Mouse (Mus musculus): ENCODE measurements around the gene Cmip.

Gene Cmip

DNA sequence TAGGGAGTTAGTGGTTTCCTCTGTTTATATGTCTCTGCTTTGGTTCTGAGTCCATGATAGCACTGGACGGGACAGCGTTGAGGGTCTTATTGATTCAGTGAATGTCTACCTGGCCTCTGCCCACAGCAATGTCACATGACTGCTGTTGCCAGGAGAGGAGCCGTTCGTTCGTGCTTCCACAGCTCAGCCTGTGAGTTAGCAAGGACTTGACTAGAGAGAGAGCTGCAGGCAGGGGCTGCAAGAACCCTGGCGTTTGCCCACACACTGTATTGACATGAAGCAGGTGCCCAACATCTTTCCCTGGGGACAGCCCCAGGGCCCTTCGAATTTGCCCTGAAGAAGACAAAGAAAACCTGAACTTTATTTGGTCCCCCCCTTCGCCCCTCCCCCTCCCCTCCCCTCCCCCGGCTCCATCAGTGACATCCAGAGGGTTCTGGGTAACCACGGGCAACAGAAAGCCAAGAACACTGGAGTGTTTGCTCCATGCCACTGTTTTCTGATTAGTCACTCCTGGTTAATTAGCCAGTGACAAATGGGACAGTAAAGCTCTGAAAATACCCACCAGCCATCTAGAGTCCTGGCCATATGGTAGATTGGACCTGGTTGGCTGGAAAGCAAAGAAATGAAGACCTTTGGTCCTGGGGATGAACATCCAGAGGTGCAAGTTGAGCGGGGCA is 92.0 kb downstream of the Cmip start:
- no peak for DNase-seq (ENCODE audit: low spot score in 2 of 2)

DNA sequence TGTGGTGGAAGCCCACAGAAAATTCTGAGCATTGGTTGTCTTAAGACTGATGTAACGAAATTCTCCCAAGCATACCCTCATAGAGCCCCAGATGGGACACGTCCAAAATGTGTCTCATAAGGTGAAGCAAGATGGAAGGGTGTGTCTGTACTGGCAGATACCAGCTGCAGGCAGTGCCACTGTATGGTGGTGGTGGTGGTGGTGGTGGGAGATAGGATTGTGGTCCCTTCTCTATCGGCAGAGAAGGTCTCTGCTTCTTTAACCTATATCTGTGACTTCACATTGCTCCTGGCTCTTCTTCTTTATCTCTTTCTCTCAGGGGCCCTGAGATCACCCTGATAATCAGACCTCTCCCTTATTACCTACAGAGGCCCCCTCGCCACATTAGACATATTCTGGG is 92.7 kb downstream of the Cmip start:
- no peak for DNase-seq (ENCODE audit: low spot score in 2 of 2)

DNA sequence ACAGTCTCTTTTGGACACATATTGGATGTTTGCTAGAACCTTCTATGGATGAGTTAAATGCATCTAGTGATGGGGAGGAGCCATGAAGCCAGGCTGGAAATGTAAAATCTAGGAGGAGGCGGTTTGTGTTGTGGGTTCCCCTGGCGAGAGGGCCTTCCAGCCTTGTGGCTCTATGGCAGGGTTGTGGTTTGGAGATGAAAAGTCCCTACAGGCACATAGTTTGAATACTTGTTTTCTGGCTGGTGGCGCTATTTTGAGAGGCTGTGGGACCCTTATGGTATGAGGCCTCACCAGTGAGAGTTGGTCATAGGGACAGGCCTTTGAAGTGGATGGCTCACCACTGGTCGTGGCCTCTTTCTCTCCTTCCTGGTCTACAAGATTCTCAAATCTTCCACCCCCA is 95.2 kb downstream of the Cmip start:
- no peak for DNase-seq (ENCODE audit: low spot score in 2 of 2)

DNA sequence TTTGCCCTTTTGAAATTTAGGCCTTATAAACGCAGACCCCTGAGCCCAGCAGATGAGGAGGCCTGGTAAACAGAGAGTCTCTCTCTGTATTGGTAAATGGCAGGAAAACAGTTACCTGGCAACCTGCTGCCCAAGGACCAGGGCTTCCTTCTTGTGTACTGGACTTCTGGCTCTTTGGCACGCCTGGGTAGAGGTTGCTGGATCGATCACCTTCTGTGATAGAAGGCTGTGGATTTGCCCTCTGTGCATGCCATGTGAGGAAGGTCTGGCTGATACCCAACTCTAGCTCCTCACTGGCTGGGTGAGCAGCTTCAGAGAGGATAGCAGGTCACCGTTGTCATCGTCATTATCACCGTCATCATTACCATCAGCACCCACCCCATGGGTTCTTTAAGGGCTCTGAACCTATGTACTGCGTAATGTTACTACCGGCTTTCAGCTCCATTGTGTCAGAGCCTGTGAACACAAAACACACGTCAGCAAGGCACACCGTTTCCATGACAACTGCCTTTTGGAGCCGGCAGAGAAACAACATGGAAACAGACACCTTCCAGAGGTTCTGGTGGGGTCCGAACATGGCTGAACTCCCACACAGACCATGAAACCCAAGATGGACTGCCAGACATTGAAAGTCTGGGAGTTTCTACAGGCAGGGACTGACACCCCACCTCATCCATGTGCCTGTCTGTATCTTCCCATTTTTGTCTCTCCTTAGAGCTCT is 98.4 kb downstream of the Cmip start:
- DNase-seq (ENCODE audit: low spot score in 2 of 2): no peak

DNA sequence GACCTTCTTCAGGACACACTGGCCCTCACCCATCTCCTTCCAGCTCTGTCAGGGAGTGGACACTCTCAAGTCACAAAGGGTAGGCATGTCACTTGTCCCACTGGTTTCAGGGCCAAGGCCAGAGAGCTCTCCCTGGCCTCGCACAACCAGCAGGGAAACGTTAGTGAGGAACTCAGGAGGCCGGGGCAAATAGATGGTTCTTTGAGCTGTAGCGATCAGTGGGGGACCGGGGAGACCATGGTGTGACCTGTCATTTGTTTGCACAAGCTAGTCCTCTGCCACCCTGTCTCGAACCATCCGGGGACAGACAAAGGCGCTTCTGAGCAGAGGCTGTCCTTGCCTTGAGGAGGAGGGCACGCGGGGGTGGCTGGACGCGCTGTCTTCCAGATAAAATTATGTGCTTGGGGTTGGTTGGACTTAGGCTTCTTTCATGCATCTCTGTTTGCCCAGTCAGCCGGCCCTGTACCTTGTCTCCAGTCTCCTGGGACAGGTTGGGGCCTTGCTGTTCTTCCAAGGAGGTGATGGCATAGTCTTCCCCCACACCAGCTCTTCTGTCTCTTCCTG is 99.3 kb downstream of the Cmip start:
- DNase-seq (ENCODE audit: low spot score in 2 of 2): no peak

DNA sequence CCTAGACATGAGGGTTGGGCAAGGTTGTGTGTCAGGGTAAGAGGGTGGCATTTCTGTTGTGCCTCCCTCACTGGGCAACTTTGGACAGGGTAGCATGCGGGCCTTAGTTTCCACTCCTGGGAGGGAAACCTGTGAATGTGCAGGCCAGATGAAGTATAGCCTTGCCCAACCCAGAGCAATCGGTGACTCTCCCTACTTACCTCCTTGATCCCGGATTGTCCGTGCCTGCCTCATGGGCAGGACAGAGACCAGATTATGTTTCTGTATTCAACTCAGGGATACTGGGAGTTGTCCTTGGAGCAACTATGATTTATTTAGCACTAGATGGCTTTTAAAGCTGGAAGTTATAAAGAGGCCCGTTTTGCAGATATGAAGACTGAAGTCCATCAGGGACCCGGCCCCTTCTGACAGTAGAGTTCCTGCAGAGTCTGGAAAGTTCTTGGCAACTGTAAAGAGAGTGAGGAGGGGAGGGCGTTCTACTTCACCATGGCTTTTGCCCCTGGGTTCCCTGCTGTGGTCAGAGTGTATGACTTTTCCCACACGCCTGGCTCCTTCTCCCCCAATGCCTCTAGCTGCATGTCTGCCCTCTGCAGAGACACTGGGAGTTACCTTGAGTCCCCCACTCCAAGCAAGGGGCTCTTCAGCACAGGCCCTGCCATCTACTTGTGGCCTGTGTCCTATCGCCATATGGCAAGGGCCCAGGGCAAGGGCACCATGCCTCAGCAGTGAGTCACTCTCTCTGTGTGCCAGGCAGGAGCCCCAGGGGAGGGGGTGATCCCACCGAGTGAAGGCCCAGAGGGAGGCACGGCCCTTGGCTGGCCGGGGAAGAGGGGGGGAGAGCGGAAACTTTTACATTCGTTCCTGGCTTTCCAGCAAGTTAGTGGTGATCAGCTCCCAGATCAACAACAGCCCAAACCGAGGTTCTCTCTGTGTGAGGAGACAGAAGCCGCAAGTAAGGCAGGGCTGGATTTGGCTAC is 100.9 kb downstream of the Cmip start:
- no peak for DNase-seq (ENCODE audit: low spot score in 2 of 2)

DNA sequence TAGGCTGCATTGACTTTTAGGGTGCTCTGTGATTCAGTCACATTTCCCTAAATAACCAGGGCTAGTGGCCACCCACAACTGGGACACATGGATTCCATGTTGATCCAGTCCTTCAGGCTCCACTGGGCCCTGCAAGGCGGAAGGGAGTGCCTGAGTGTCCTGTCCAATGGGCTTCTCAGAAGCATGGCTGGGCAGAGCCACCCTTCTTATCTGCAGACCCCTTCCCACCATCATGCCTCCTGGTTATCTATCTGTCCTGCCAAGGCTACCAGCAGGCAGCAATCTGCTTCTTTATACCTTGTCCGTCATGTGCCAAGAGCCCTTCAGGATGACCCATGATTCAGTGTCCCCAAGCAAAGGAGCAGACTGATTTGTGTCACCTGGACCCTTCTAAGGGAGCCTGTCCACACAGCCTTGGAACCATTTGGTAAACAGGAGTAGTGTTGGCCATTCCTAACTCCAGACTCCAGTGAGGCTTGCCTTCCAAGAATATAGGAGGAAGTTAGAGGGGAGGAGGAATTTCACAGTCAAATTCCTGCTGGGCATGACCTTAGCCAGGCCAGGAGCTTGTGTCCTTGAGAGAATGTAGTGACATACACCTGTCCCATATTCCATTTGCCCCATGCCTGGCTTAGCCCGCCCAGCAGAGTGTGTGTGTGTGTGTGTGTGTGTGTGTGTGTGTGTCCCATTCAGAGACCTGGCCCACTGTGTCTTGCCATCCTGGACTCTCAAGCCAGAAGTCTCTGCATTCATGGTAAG is 103.5 kb downstream of the Cmip start:
- DNase-seq (ENCODE audit: low spot score in 2 of 2): no peak

DNA sequence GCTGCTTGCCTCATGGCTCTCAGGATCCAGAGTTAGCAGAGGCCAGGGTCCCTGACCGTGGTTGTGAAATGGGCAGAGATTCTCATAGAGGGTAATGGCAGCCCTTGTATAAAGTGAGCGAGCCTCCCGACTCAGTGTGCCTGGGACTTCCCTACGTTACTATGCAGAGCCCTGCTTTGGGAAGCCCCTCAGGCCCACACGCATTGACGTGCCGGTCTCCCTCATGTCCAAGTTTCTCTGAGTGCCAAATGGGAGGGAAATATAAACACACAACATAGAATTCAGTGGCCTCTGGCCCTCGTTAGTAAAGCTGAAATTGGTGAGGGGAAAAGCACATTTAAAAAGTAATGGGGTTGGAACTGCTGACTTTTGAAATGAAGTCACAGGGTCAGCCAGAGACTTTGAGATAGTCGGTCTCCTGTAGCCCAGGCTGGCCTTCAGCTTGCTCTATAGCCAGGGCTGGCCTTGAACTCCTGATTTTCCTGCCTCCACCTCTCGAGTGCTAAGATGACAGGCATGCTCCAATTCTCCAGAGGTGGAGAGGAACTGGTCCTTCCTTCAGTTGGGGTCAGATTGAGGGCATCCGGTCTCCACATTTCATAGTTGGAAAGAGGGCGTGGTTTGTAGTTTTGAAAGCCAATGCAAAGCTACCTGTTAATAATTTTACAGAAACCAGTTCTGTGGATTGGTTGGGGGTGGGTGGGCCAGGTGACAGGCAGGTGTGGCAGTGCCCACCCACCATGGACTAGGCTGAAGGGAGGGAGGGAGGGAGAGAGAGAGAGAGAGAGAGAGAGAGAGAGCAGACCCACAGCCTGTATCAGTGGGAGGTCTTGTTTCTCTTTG is 105.0 kb downstream of the Cmip start:
- no peak for DNase-seq (ENCODE audit: low spot score in 2 of 2)

DNA sequence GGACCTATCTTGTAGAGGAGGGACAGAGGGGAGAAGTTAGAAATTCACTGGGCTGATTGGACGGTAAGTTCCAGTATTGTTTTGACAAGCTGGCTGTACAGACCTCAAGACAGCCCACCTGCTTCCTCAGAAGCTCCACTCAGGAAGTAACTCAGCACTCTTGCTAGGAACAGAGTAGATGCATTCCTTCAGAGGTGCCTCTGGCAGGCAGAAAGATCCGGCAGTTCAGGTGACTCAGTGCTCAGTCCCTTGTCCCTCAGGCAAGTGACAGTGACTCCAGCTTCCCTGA is 105.5 kb downstream of the Cmip start:
- no peak for DNase-seq (ENCODE audit: low spot score in 2 of 2)

DNA sequence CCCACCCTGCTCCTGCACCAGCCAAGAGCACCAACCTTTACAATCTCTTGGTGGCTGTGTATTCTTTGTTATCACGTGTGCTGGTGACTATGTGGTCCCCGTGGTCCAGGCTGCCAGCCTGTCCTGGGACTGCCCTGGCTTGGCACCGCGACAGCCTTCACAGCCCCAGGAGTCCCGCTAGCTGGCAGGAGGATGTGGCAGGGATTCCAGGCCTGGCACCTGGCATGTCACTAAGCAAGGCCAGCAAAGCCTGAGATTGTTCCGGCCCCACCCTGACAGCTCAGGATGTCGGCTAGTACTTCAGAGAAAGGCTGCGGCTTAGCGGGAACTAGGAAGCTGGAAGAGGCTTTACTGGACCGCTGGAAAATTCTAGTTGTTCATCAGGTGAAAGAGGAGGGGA is 106.4 kb downstream of the Cmip start:
- no peak for DNase-seq (ENCODE audit: low spot score in 2 of 2)

DNA sequence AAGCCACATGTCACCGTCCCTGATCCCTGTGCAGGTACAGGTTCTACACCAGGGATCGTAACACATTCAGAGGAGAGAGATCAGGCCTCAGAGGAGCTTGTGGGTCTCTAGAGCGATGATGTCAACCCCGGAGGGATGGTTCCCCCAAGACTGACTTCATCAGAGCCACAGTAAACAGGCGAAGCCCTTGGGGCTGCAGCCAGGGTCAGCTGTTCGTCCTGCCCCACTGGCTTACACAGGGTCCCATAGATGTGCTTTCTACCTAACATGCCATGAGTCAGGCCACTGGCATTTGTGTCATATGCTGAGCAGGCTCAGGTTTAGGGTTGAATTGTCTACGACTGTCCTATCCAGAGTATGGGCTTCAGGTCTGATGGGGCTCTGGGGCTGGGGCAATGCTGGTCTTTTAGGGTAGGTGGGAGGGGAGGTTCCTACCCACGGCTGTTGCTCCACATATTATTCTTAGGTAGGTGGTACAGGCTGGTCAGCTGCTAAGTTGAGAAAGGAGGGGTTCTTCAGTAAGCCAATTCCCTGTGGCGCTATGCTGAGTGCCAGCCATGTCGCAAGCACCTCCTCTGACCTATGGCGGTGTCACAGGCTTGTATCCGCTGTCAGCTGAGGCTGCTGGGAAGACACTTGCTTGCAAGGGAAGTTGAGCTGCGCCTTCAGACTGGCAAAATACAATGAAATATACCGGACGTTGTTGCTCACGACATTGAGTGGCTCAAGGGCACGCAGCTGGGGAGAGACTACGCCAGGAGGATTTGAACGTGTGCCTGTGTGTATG is 107.7 kb downstream of the Cmip start:
- no peak for DNase-seq (ENCODE audit: low spot score in 2 of 2)

DNA sequence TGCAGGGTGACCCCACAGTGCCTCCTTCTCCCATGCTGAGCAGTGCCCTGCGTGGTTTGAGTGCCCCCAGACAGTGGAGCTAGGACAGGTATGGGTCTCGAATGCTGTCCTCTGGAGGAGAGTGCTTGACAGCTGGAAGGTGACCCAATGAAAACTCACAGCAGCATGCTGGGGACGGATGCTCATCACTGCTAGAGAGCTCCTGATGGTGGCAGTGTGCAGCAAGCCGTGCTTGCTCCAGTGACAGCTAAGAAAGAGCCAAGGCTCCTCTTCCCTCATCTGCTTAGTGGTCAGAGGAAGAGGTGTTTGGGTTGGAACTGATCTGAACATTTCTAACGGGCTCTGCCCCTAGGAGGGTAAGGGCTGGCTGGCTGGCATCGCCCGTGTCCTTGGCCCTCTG is 109.6 kb downstream of the Cmip start:
- DNase-seq (ENCODE audit: low spot score in 2 of 2): peak in 1 of 2 experiments; percentile 52

DNA sequence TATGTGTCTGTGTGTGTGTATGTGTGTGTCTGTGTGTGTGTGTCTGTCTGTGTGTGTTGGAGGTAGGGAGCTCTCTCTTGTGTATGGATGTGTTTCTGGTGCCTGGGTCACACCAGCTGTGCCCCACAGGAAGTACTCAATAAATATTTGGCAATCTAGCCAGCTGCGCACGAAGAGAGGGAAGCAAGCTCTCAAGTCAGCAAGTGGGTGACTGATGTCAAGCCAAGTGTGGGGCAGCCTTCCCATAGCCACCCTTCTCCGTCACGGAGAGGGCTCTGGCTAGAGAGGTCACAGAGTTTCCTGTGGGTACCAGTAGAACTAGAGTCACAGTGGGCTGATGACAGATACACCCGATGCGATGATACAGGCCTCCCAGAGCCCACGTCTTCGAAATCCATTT is 110.6 kb downstream of the Cmip start:
- no peak for DNase-seq (ENCODE audit: low spot score in 2 of 2)

DNA sequence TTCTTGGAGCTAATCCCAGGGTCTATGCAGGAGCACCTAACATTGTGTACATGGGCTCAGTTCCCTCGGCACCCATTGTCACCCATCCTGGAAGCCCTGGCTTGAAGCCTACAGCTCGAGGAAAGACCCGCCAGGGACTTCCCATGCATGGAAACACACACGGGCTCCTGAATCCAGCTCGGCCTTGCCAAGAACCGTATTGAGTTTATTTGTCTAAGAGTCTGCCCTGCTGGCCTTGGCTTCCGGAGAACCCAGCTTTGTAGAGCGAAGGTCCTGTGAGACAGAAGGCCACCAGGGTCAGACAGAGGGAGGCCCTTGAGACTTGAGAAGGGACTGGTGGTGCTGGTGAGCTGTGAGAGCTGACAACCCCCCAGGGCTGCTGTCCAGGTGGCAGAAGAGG is 111.9 kb downstream of the Cmip start:
- no peak for DNase-seq (ENCODE audit: low spot score in 2 of 2)

DNA sequence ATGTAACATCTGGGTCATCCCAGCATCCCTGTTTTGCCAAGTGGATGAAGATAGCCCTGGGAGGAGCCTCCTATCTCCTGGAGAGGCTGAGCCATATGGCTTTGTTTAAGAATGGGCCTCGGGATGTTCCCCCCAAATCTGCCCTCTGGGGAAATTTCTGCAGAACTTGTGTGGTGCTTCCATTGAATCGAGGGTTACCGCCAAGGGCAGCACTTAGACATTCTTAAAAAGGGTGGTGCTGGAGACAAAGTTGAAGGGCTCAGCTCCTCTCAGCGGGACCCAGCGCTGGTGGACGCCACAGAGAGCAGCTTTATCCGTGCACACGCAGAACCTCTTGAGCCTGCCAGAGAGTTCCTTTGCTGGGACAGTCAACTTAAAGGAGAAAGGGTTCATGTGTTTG is 113.1 kb downstream of the Cmip start:
- DNase-seq (ENCODE audit: low spot score in 2 of 2): no peak

DNA sequence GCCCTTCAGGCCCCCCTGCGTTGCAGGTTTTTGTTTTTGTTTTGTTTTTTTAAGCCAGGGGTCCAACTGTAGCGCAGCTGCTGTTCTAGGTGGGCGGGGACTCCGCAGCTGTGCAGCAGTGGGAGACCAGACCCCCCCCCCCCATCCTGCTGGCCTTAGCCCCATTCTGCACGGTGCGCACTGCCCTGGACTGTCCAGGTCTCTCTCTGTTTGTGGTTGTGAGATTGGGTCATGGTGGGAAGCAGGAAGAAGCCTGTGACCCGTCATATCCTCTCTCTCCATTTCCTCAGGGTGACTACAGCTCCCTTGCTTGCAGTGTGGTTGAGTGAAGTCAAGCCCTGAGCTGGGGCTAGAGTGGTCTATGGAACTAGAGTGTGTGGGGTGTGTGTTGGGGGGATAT is 114.3 kb downstream of the Cmip start:
- DNase-seq (ENCODE audit: low spot score in 2 of 2): no peak

DNA sequence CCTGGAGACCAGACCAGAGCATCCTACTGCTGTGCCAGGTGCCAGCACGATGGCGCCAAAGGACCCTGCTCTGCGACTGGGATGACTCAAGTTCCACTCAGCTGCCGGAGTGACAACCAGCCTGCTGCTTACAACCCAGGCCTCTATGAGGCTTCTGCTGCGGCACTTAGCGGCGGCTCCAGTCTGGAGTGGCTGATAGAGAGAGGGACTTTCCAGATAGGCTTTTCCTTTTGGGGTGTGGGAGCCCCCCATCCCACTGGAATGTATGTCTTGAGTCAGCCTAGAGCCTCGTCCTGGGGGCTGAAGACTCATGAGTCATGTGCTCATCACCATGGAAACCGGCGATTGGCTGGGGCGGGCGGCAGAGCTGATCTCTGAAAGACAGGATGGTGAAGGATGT is 115.2 kb downstream of the Cmip start:
- peak; percentile 50 to 69 for DNase-seq (ENCODE audit: low spot score in 2 of 2)

DNA sequence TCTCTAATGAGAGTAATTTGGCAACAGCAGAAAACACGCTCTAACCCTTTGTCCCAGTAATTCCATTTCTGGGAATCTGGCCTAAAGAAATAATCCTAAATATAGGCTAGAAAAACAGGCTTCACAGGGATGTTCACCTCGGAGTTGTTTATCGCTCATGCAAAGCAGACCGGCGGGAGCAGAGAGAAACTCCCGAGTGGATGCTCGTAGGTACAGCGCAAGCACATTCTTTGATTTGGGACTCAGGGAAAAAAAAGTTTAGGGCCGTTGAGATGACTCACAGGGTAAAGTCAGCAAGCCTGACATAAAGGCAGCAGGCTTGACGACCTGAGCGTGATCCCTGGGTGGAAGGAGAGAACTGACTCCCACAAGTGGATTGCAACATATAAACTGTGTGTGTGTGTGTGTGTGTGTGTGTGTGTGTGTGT is 116.2 kb downstream of the Cmip start:
- DNase-seq (ENCODE audit: low spot score in 2 of 2): no peak

DNA sequence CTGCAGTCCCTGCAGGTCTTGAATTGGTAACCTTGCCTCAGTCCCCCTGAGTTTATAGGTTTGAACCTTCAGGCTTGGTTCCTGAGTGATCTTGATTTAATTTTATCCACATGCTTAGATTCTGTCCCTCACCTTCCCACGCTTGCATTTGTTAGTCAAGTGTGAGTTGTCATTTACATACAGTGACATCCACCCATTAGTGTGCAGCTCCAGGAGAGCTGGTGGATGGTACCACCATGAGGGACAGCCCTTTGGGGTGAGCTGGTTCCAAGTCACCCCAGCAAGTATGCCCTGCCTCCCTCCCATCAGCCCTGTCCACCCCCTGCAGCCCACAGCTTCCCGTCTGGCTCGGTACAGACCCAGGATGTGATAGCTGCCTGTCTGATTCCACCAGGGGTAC is 117.2 kb downstream of the Cmip start:
- no peak for DNase-seq (ENCODE audit: low spot score in 2 of 2)

DNA sequence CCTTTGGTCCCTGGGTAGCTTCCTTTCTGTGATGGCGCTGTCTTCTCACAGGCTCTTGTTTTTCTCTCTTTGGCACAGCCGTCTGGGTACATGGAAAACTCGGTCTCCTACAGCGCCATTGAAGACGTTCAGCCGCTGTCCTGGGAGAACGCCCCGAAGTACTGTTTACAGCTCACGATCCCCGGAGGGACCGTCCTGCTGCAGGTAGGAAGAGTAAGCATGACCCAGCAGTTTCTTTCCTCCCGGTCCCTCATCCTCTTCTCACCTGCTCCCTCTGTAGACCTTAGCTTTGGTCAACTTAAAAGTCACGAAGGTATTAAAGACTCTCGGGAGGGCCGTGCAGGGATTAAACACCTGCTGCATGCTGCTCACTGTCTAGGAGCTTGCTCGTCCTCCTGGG is 120.1 kb downstream of the Cmip start:
- DNase-seq (ENCODE audit: low spot score in 2 of 2): no peak
